Mouse (Mus musculus) megakaryocyte-erythroid progenitor cell, adult 5-6 weeks (primary cell): ENCODE data around the gene Lst1. TPM values are rescaled to one million over a fixed set of nuclear protein-coding genes. Genes with fewer than 3 reads are reported as not detected.

ENCODE experiments used
- ATAC-seq: replicated peaks from 2 replicates; pipeline ENCODE4 v1.8.0; 2016; ENCODE audit warnings: mild to moderate bottlenecking, inconsistent platforms; ENCODE audit not compliant: severe bottlenecking, poor library complexity, low FRiP score, low TSS enrichment
- total RNA-seq, 2 experiments: library from RNA; stranded (forward) in 1 of 2; stranded (reverse) in 1 of 2; fragments of 200-1000, 215-1000 nt in 1 of 2; fragments of >200 nt in 1 of 2; fragmentation: Nextera tagmentation in 1 of 2; gene quantifications; 2 replicates each; pipeline ENCODE4 v1.2.3; 2014 to 2017

The Lst1 gene
- total RNA-seq, 2 experiments from 2014 or later = not detected

DNA sequence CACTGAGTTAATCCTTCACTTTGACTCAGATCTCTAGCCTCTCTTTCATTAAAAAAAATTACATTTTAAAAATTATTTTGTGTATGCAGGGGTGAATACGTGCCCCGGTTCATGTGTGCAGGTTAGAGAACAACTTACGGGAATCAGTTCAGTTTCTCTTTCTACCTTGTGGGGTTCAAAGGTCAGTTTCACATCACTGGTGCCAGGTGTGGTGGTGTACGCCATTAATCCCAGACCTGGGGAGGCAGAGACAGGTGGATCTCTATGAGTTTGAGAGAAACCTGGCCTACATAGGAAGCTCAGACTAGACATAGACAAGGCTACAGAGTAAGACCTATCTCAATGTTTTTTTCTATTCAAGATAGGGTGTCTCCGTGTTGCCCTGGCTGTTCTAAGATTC is 24.8 kb upstream of the Lst1 start:
- no peak for ATAC-seq

DNA sequence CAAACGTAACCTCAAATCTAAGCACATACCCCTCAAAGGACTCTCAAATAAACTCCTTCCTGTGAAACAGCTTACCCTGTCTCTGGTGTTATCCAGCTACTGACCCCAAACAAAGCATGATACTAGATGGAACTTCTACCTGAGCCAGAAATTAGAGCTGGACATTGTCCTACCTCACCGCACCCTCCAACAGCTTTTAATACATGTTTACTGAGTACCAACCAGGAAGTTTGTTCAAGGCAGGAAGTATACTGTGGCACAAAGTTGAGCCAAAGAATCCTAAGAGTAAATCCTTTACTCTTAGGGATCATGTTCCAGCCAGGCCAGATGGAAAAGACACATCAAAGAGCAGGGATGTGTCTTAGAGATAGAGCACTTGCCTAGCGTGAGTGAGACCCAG is 22.4 kb upstream of the Lst1 start:
- ATAC-seq = no peak

DNA sequence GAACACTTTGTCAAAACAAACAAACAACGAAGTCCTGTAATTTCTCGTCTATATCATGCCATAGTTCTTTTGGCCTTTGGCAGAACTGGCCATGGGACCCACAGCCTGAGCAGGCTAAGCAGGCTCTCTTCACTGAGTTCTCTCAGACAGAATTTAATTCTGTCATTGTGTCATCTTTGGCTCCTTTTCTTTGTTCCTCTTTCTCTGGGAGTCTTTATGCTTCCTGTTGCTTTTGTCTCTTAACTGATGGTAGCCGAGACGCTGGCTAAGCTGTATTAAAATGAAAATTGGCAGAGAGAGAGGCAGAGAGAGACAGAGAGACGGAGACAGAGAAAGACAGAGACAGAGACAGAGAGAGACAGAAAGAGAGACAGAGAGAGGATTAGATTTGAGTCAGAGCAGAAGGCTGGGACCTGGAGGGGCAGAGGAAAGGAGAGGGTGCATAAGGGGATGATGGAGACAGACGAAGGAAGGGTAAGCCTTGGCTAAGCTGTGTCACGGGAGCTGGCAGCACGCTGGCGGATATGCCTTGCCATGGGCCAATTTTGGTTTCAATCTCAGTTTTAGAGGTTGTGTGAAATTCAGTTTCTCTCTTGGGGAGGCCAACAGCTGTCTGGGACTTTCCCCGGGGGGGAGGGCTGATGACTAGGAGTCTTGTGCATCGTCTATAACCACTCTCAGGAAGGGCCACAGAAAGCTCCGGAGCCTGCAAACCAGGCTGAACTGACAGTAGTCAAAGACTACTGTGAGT is 21.7 kb upstream of the Lst1 start:
- ATAC-seq = no peak

DNA sequence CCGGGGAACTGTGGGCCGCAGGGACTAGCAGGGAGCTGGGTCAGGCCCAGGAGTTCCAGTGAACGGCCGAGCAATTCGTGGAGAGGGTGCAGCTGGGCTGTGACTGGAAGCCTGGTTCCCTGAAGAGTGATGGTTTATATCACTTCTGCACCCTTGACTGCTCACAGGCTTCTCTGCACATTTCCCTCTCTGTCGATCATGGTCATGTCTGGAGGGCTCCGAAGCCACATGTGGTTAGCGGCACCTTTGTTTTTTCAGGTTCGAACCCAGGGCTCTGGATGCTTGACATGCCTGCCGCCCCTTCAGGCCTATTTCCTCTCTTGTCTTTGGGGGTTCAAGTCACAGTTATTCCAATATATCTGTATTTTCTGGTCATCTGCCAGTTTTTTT is 17.1 kb upstream of the Lst1 start:
- no peak for ATAC-seq

DNA sequence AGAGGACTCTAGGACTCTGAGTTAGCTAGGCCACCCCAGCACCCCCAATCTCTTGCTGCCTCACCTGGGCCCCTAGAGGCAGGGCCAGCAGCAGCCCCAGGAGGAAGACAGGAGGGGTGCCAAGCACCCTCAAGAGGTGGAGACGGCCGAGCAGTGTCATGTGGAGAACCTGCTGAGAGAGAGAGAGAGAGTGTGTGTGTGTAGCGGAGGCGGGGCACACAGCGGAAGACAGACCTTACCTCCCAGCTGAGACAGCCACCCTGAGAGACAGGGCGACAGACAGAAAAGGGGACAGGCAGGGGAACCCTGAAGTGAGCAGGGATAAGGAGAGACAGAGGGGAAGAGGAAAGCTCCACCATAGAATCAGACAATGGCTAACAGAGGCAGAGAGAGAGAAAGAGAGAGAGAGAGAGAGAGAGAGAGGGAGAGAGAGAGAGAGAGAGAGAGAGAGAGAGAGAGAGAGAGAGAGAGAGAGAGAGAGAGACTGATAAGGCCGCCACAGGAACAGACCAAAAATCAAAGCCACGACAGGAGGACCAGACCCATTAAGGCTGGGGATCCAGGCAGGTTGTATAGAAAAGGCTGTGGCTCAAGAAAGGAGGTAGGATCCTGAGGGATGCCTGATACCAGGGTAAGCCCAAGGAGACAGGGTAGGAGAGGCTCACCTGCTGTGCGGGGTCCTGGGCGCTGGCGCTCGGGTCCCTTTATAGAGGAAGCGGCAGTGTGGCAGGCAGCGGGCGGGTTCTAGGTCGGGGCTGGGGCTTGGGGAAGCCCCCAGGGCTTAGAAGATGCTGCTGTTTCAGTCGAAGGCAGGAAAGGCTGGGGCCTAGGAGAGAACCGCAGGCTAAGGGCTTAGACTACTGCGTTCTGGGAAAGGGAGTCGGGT is 16.5 kb upstream of the Lst1 start, which contains the start of gene Lta:
Lta (minus strand) TSS at position 858 of the 886 bp plus-strand sequence.
- ATAC-seq = no peak

DNA sequence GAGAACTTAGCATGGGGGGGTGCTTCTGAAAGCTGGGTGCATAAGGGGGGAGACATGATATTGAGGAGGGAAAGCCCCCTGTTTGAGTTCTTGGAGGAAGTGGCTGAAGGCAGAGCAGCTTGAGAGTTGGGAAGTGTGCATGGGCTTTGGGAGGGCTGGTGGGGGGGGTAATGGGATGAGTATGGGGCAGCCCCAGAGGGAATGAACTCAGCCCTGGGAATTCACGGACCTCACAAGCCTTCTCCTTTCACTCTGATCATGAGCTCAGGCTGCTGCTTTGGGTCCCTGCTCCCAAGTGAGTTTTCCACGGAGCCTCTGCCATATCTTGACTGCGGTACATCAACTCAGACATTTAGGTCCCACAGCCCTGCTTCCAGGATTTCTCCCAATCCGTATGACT is 14.2 kb upstream of the Lst1 start:
- ATAC-seq = no peak

DNA sequence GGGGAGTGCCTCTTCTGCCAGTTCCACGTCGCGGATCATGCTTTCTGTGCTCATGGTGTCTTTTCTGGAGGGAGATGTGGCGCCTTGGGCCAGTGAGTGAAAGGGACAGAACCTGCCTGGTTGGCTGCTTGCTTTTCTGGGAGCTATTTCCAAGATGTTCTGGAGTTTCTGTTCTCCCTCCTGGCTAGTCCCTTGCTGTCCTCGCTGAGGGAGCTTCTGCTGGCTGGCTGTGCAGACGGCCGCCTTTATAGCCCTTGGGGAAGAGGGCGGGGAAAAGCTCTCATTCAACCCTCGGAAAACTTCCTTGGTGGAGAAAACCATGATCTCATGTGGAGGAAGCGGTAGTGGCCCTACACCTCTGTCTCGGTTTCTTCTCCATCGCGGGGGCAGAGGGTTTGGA is 13.5 kb upstream of the Lst1 start, which contains the start of gene Tnf:
Tnf (minus strand) TSS at position 221 of the 400 bp plus-strand sequence.
- ATAC-seq = no peak

DNA sequence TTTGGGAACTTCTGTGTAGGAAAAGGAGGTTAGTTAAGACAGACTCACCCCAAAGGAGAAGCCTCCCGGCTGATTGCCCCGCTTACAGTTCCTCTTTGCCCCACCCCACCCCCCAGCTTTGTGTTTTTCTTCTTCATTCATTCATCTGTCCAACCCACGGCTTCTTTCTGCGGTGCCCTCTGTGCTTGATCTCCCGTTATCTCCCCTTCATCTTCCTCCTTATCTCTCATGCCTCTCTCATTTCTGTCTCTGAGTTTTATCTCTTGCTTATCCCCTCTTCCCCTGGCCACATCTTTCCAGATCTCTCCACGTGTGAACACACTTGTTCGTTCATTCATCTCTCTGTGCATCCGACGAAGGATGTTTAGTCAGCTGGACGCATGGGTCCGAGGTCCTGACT is 12.9 kb upstream of the Lst1 start:
- no peak for ATAC-seq

DNA sequence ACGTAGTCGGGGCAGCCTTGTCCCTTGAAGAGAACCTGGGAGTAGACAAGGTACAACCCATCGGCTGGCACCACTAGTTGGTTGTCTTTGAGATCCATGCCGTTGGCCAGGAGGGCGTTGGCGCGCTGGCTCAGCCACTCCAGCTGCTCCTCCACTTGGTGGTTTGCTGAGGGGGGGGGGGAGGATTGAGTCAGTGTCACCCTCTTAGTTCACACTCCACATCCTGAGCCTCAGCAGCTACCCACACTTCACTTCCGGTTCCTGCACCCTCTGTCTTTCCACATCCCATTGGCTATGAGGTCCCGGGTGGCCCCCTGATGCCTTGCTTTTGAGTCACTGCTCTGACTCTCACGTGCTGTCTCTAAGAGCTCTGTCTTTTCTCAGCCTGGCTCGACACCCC is 12.2 kb upstream of the Lst1 start:
- ATAC-seq = peak; percentile 46

DNA sequence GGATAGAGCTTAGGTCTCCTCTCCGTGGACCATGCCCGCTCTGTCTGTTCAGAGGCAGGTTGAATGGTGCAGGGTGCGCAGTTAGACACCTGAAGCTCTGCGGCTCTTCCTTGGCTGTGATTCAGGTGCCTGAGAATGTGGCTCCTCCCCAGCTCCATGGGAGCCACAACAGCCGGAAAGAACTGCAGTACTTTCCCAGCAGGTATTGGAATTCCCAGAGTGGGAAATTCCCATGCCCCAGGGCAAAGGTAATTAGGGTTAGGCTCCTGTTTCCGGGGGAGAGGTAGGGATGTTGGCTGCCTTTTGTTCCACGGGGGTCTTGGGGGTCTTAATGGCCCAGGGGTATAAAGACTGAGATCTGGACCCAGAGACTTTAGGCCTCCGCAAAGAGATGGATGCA is 10.7 kb upstream of the Lst1 start:
- no peak for ATAC-seq

DNA sequence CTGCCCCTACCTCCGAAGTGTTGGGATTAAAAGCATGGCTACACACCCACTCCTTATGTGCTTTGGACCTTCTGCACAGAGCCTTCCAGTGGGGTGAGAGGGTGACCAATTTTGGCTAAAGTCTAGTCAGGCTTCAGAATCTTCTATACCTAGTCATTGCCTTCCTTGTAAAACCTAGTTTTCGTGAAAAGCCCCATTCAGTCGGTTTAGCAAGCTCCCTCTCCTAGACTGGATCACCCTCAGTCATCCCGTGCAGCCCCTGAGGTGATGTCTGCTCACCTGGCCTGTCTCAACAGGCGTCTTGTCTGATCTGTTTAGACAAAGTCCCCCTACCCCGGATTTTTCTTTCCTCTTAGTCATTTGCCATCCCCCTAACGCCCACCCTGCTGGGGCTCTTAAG is 9.8 kb upstream of the Lst1 start:
- no peak for ATAC-seq

DNA sequence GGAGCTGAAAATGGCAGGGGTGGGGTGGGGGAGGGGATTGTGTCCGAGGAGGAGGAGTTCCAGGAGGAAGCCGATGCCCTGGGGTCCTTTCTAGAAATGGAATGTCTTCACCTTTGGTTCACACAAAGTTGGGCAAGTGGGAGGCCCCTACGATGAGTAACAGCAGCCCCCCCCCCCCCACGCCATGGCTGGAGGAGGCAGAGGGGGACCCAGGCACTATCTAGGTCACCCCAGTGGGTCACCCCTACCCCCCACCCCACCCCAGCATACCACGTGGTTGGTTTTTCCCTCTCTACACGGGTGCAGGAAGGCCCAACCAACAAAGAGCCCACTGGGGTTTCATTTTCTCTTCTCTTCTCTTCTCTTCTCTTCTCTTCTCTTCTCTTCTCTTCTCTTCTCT is 8.9 kb upstream of the Lst1 start:
- ATAC-seq = no peak

DNA sequence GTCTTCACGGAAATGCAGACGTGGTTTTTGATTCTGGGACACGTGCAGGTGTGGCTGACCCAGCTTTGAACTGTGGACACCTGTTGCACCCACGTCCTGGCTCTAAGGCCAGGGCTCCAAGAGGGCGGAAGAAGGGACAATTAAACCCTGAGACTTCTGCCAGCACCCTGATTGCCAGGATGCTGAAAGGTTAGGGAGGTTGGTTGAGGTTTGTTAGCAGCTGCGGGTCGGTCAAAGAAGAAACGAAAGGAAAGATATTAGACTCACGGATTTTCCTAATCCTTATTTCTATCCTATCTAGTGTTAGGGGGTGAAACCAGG is 8.0 kb upstream of the Lst1 start:
- ATAC-seq = no peak

DNA sequence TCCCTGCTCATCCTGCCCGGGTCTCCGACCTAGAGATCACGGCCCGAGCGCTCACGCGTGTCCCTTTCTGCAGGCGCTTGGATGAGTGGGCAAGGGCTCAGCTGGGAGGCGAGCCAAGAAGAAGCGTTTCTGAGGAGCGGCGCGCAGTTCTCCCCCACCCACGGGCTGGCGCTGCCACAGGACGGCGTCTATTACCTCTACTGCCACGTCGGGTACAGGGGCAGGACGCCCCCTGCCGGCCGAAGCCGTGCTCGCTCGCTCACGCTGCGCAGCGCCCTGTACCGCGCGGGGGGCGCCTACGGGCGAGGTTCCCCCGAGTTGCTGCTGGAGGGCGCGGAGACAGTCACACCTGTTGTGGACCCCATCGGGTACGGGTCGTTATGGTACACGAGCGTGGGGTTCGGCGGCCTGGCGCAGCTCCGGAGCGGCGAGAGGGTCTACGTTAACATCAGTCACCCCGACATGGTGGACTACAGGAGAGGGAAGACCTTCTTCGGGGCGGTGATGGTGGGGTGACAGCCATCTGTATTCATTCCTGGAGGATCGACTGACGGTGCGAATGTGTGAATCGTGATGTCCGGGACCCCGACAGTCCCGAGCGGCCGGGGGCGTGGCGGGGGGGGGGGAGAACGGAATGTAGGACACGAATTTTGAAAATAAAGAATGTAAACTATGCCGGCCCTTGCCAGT is 7.5 kb upstream of the Lst1 start:
- peak; percentile 92 for ATAC-seq

DNA sequence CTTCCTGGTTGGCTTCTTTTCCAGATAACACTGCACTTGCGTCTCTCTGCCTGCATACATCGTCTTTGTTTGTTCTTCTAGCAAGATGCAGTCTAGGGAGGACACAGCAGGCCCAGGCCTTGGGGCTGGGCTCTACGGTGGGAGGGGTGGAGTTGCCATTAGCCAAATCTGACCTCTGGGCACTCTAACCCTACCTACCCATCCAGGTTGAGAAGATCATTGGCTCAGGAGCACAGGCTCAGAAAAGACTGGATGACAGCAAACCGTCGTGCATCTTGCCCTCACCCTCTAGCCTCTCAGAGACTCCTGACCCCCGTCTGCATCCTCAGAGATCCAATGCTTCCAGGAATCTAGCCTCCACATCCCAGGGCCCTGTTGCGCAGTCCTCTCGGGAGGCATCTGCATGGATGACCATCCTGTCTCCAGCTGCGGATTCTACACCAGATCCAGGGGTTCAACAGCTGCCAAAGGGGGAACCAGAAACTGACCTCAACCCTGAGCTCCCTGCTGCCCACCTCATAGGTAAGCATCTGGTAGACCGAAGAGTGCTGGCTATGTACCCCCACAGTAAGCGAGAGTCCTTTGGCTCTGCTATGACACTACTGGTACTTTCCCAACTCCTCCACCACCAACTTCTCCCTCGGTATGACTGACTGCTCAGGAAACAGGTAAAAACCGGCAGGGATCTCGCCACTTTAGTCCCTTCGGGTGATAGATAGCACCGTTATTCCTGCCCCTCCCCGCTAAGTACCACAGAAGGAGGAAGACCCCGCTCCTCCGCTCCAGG is 6.8 kb upstream of the Lst1 start:
- no peak for ATAC-seq

DNA sequence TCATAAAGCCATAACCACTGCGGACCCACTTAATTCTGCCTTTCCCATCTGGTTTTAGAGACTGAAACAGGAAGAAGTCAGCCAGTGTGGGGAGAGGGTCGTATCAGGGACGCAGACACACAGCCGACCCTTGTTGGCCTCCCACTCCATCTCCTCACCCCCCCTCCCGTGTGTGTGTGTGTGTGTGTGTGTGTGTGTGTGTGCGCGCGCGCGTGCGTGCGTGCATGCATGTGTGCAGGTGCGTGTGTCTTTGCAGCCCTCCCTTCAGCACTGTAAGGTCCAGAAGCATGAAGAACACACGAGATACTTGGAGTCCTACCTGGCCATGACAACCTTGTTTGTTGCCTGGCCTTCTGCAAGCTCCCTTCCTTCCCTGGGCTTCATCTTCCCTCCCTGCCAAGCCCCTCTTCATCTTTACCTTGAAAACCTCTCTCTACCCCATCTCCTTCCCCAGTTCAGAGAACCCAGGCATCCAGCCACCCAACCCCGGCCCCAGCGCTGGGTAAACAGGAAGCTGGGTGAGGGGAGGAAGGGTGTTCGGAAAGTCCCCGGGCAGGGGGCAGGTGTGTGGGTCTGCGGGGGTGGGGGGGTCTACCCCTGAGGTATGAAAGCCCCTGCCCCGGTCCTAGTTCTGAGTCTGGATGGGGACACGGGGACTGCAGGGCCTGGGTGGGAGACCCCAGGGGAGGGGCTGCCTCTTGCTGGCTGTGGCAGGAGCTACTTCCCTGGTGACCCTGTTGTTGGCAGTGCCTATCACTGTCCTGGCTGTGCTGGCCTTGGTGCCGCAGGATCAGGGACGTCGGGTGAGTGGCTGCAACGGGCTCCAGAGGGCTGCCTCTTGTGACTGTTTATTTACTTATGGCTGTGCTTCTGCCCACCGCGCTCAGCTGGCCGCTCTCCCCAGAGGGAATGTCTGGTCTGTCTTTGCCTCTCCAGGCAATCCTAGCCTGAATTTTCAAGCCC is 5.9 kb upstream of the Lst1 start, which contains the start of gene Ltb:
Ltb (plus strand) TSS at position 559 of the 963 bp plus-strand sequence.
- no peak for ATAC-seq

DNA sequence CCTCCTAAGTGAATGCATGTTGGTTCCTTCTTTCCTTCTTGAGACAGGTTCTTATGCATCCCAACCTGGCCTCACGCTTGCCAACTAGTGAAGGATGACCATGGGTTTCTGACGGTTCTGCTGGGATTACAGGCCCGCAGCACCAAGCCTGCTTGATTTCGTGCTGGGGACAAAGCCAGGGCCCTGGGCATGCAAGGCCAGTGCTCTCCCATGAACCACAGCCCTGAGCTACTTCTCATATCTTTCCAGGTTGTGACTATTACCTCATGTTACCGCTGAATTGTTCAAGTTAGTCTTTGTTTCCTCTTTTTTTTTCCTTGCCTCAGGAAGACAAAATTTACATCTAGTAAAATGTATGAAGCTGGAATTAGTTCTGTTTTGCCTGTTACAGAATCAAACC is 4.7 kb upstream of the Lst1 start:
- ATAC-seq = no peak

DNA sequence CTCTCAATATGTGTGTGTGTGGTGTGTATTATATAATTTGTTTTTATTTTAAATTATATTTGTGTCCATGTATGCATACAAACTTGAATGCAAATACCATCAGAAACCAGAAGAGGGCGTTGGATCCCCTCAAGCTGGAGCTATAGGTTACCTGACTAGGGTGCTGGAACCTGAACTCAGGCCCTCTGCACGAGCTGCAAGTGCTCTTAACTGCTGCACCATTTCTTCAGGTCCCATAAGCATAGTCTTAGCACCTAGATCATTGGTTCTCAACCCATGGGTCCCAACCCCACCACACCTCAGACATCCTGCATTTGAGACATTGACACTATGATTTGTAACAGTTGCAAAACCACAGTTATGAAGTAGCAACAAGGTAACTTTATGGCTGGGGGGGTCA is 3.5 kb upstream of the Lst1 start:
- ATAC-seq = no peak
